Mouse (Mus musculus) hindbrain, embryonic 11.5 days (tissue): ENCODE measurements around the gene Olfml1. TPM values are rescaled to one million over a fixed set of nuclear protein-coding genes. Genes with fewer than 3 reads are reported as not detected.

Source experiments
- ATAC-seq: fragments of 200-750 bp; cut with Nextera tagmentation; 2 replicates; pipeline ENCODE4 v1.8.0; 2017; ENCODE audit warnings: mild to moderate bottlenecking, moderate TSS enrichment, moderate library complexity; ENCODE audit not compliant: low FRiP score
- DNase-seq: peaks from one replicate; pipeline ENCODE4 v3.0.0-alpha.2; 2015; ENCODE audit warnings: low spot score
- H3K27ac ChIP-seq: fragments of 300-500 bp; sonication (generic); 2 replicates; pipeline ENCODE4 v1.5.1; 2014; ENCODE audit warnings: mild to moderate bottlenecking, low read depth, low read length
- H3K27me3 ChIP-seq: fragments of 300-500 bp; sonication (generic); 2 replicates; pipeline ENCODE4 v1.6.1; 2014; ENCODE audit warnings: mild to moderate bottlenecking, low read length, moderate library complexity, mixed read lengths; ENCODE audit not compliant: control insufficient read depth, insufficient read depth
- H3K36me3 ChIP-seq: fragments of 300-500 bp; sonication (generic); 2 replicates; pipeline ENCODE4 v1.6.1; 2014; ENCODE audit warnings: mild to moderate bottlenecking, low read length, moderate library complexity, mixed read lengths; ENCODE audit not compliant: control insufficient read depth, insufficient read depth
- H3K4me1 ChIP-seq: fragments of 300-500 bp; sonication (generic); replicated peaks from 2 replicates; pipeline ENCODE4 v1.6.1; 2014; ENCODE audit warnings: low read length, mixed read lengths; ENCODE audit not compliant: control insufficient read depth, insufficient read depth
- H3K4me2 ChIP-seq: fragments of 300-500 bp; sonication (generic); replicated peaks from 2 replicates; pipeline ENCODE4 v1.6.1; 2014; ENCODE audit warnings: mild to moderate bottlenecking, low read depth, low read length
- H3K4me3 ChIP-seq: fragments of 300-500 bp; sonication (generic); 2 replicates; pipeline ENCODE4 v1.5.1; 2014; ENCODE audit warnings: low read depth, low read length
- H3K9ac ChIP-seq: fragments of 300-500 bp; sonication (generic); 2 replicates; pipeline ENCODE4 v1.6.1; 2014; ENCODE audit warnings: low read depth, low read length
- H3K9me3 ChIP-seq: fragments of 300-500 bp; sonication (generic); 2 replicates; pipeline ENCODE4 v1.6.1; 2016; ENCODE audit warnings: low read length; ENCODE audit not compliant: control insufficient read depth
- WGBS: fragments of 180-500 bp; shearing (Covaris S2); extraction: QIAGEN DNeasy Blood & Tissue Kit; methylation state at CpG from one replicate; pipeline ENCODE4 v1.1.7; 2014; 5-methylcytosine and 5-hydroxymethylcytosine counted together
- polyA plus RNA-seq: library from polyadenylated mRNA; unstranded; fragments of >200 nt; fragmentation: Nextera tagmentation; extraction: Ambion mirVana; gene quantifications from 2 replicates; pipeline ENCODE4 v1.2.1, GENCODE M21; 2014

Gene Olfml1
- polyA plus RNA-seq, 1 experiment from 2014 or later: 11.4 TPM

DNA sequence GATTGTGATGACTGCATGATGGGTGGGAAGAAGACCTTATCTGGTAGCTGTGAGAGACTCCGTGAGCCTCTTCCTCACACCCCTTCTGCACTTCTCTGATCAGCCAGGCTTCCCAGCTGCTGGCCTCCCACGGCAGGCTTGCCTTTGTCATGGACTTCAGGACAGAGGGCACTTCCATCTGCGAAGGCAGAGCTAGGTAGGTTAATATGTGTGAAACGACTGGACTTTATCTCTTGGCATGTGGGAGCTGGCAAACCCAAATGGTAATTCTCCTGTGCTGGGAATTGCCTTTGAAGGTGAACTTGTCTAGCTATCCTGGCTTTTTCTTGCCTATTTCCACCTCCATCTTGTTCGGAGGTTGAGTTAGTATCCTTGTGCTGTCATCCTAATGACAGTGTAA lies 33.4 kb downstream of the Olfml1 start:
- Histone ChIP-seq H3K9me3 (no peaks in the 10 kb centered on the region), H3K4me1 (no peaks in the 10 kb centered on the region), H3K4me2 (no peak overlapping the region), H3K27ac (no peak overlapping the region), H3K9ac (no peak overlapping the region), H3K36me3 (no peaks in the 10 kb centered on the region), H3K27me3 (no peaks in the 10 kb centered on the region), H3K4me3 (no peak overlapping the region)
- WGBS: 77% methylated on average over 5 of the region's 5 CpGs
- no peak for DNase-seq
- no peak for ATAC-seq

DNA sequence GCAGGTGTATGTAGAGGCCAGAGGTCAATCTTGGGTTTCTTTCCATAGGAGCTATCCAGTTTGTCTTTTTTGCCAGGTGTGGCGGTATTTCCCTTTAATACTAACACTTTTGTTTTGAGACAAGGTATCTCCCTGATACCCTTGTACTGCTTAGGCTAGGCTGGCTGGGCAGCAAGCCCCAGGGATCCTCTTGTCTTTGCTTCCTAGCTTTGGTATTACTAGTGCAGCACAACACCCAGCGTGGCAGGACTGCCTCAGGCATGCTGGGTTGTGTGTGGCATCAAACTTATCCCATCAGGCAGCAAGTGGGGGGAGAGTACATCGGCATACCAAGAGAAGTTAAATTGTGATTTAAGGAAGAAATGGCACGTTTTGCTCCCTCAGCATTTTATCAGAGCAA lies 35.3 kb downstream of the Olfml1 start:
- Histone ChIP-seq H3K9ac (no peak overlapping the region), H3K9me3 (no peaks in the 10 kb centered on the region), H3K4me3 (no peak overlapping the region), H3K27ac (no peak overlapping the region), H3K27me3 (no peaks in the 10 kb centered on the region), H3K4me1 (no peaks in the 10 kb centered on the region), H3K36me3 (no peaks in the 10 kb centered on the region), H3K4me2 (no peak overlapping the region)
- WGBS: 79% methylated on average over 4 of the region's 4 CpGs
- ATAC-seq (no peak), DNase-seq (no peak)

DNA sequence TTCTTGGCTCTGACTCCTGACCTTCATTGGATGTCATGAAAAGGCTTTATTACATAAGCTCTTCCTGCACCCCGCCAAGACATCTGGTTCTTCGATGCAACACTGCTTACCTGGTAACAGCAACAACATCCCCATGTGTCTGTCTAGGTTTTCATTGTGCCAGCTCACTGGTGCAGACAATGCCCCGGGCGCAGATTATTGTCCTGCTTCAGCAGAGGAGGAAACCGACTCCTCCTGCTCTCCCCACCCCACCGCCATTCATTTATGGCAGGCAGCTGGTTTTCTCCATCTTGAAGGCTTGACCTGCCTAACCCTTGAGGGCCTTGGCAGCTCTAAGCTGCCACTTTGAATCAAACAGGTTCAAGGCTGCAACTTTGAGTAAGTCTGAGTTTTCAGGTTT lies 35.7 kb downstream of the Olfml1 start:
- 51% methylated on average over 6 of the region's 6 CpGs for WGBS
- no peak for DNase-seq
- ATAC-seq: no peak
- Histone ChIP-seq H3K4me3 (no peak overlapping the region), H3K27me3 (no peaks in the 10 kb centered on the region), H3K9ac (no peak overlapping the region), H3K4me2 (no peak overlapping the region), H3K27ac (no peak overlapping the region), H3K9me3 (no peaks in the 10 kb centered on the region), H3K36me3 (no peaks in the 10 kb centered on the region), H3K4me1 (no peaks in the 10 kb centered on the region)

DNA sequence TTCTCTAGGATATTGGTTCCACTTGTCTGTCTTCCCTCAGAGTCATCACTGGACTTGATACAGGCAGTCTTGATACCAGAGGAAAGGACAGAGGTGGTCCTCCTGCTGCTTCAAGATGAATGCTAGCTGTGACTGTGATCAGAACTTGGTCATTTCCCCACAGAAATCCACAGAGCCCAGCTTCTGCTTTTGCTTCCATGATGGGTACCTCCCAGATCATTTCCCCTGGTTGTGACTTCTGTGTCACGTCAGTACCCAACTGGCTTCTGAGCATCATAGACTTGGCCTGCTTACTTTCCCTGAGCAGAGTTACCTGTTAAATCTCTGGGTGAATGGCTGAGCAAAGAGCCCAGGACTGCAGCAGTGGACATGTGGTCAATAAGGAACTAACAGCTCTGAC lies 40.5 kb downstream of the Olfml1 start:
- 100% methylated on average over 1 of the region's 1 CpGs for WGBS
- no peaks in the 10 kb centered on the region for H3K36me3 ChIP-seq

DNA sequence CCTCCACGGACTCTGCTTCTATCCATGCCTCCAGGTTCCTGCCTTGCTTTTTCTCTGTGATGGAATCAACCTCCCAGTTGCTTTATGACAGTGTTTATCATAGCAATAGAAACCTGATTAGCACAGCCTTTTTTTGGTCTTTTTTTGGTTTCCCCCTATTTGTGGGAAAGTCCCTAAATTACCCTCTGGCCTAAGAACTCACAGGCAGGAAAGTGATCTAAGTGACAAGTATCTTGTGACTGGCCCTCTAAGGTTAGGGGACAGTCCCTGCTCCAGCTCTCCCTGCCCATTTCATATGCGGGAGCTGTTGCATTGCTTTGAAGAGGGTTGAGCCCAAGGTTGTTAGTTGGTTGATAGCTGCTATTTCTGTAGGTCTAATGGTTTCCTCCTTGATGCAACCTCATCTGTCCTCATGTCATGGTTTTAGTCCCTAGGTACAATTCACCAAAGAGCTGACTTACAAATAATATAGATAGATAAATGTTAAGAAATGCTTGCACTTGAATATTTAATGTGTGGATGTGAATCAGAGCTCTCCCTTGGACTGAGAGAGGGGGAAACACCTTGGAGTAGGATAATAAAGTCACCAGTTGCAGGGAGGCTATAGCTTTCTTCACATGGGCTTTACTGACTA lies 42.5 kb downstream of the Olfml1 start:
- H3K27me3 ChIP-seq: no peaks in the 10 kb centered on the region
- H3K9ac ChIP-seq: no peak overlapping the region
- no peaks in the 10 kb centered on the region for H3K9me3 ChIP-seq
- no peak overlapping the region for H3K4me3 ChIP-seq
- H3K4me1 ChIP-seq: no peaks in the 10 kb centered on the region
- no peaks in the 10 kb centered on the region for H3K36me3 ChIP-seq
- H3K4me2 ChIP-seq: no peak overlapping the region
- no peak overlapping the region for H3K27ac ChIP-seq
- 90% methylated on average over 2 of the region's 2 CpGs for WGBS
- no peak for ATAC-seq
- DNase-seq: no peak

More for the DNA sequence above, 40.5 kb downstream of the Olfml1 start:
- Histone ChIP-seq H3K9me3 (no peaks in the 10 kb centered on the region), H3K9ac (no peak overlapping the region), H3K4me2 (no peak overlapping the region), H3K4me3 (no peak overlapping the region), H3K27ac (no peak overlapping the region), H3K27me3 (no peaks in the 10 kb centered on the region), H3K4me1 (no peaks in the 10 kb centered on the region)
- DNase-seq: no peak
- no peak for ATAC-seq

DNA sequence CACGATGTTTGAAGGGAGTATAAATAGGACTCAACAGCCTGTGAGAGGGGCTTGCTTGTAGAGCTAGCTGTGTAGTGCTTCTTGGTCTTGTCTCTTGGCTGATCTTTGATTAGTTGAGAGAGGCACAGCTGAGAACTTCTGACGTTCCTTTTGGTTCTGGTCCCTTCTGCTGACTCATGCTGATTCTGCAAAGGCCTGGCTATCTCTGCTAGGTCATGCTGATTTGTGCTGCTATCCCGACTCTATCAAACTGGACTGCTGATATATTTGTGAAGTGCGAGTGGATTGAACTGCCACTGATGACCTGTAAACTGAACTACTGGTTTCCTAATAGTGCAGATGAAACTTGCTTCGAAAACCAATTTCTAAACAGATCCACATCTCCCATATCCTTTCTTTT lies 43.6 kb downstream of the Olfml1 start:
- Histone ChIP-seq H3K4me2 (no peak overlapping the region), H3K9ac (no peak overlapping the region), H3K27ac (no peak overlapping the region), H3K4me3 (no peak overlapping the region), H3K9me3 (no peaks in the 10 kb centered on the region), H3K27me3 (no peaks in the 10 kb centered on the region), H3K36me3 (no peaks in the 10 kb centered on the region), H3K4me1 (no peaks in the 10 kb centered on the region)
- whole genome bisulfite sequencing: 91% methylated on average over 5 of the region's 5 CpGs
- no peak for DNase-seq
- ATAC-seq: no peak

DNA sequence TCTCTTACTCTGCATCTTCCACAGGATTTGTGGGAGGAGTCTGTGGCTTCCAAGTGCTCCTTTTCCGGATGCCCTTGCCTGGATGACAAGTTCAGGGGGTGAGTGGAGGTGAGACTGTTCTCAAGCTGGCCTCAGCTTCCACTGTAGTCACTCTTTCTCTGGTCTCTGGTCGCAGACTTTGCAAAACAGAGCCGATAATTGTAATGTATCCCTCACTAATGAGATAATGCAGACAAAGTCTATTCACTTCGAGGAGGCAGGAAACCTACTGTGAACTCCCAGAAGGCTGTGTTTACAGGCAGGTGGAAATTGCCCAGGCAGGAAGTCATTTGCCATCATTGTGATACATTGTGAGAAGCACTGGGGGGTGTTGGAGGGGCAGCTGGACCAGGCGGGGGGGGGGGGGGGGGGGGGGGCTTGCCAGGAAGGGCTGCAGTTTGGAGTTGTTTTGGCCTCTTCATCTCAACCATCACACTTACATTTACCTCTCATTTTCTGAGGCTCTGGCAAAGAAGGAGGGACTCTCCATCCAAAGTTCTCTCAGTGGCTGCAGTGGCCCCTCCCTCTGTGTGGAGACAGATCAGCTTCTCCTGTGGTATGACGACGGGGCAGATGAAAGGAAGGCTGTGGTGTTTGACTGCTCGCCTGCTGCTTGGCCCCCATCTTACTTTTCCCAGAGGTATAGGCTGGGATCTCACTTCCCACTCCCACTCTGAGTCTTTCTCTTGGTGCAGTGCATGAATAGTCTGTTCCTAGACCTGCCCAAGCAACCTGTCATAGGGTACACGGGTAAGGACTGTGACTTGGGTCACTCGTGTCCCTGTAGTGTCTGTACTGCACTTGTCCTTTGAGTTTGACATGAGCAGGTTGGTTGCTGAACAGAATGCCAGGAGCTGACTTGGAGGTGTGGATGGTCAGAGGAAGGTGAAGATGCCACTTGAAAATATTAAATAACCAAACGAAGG lies 51.1 kb downstream of the Olfml1 start:
- Histone ChIP-seq H3K9me3 (no peaks in the 10 kb centered on the region), H3K4me1 (no peaks in the 10 kb centered on the region), H3K27ac (no peak overlapping the region), H3K9ac (no peak overlapping the region), H3K27me3 (no peaks in the 10 kb centered on the region), H3K36me3 (no peaks in the 10 kb centered on the region), H3K4me2 (no peak overlapping the region), H3K4me3 (no peak overlapping the region)
- no peak for ATAC-seq
- DNase-seq: no peak
- WGBS: 39% methylated on average over 11 of the region's 11 CpGs

DNA sequence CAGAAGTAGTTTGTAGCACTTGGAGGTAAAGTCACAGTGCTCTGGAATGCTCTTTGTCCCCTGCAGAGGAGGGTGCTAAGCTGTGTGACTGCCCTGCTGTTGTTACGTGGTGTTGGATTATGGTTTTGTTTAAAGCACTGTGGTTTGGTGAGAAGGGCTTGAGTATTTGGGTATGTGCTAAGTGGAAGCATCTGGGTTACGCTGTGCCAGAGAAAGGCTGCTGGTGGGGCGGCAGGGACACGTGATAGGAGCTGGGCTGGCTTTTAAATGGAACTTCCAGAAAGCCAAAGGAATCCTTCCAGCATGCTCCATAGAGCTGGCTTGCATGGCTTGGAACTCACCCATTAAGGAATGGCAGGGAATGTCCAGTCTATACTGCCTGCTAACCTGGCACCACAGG lies 52.0 kb downstream of the Olfml1 start:
- Histone ChIP-seq H3K9me3 (no peaks in the 10 kb centered on the region), H3K27me3 (no peaks in the 10 kb centered on the region), H3K9ac (no peak overlapping the region), H3K27ac (no peak overlapping the region), H3K4me3 (no peak overlapping the region), H3K36me3 (no peaks in the 10 kb centered on the region), H3K4me1 (no peaks in the 10 kb centered on the region), H3K4me2 (no peak overlapping the region)
- 59% methylated on average over 4 of the region's 4 CpGs for WGBS
- ATAC-seq (no peak), DNase-seq (no peak)

DNA sequence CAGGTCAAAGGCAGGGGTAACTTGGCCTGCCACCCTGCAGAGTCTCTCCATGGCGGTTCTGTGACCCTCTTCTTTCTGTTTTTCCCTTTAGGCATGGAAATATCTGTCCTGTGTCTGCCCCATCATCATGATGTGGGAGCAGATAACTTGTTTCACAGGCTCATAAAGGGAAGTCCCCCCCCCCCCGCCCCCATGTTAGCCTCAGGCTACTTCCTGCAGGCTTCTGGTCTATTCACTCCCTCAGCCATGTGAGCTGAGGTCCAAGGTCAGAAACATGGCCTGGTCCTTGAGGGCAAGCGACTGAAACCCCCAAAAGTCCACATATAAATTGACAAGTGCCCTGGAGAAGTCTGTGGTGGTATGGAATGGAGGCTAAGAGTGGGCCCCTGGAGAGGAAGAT lies 52.9 kb downstream of the Olfml1 start:
- ATAC-seq (no peak), DNase-seq (no peak)
- no peaks in the 10 kb centered on the region for H3K27me3 ChIP-seq
- H3K4me3 ChIP-seq: no peak overlapping the region
- WGBS: 80% methylated on average over 3 of the region's 3 CpGs
- H3K27ac ChIP-seq: no peak overlapping the region
- H3K4me2 ChIP-seq: no peak overlapping the region
- no peaks in the 10 kb centered on the region for H3K4me1 ChIP-seq
- H3K9me3 ChIP-seq: no peaks in the 10 kb centered on the region
- H3K36me3 ChIP-seq: no peaks in the 10 kb centered on the region
- no peak overlapping the region for H3K9ac ChIP-seq
